Mouse (Mus musculus): ENCODE measurements around the gene C4bp. TPM values are rescaled to one million over a fixed set of nuclear protein-coding genes. Genes with fewer than 3 reads are reported as not detected.
"Not testable (repeated sequence)": the region's sequence is repeated elsewhere in the genome, so short reads cannot be mapped to it uniquely, and the experiment has no call there.

The C4bp gene
- polyA plus RNA-seq (2016; fragmentation: Nextera tagmentation; extraction: Ambion mirVana) = not detected in 2 replicates

- Histone ChIP-seq H3K36me3 (no peaks in the 10 kb centered on the region), H3K27ac (no peak within 1 kb of the TSS), H3K4me3 (no peak within 1 kb of the TSS), H3K27me3 (ENCODE audit: insufficient read depth, poor library complexity, severe bottlenecking) (no peaks in the 10 kb centered on the region), H3K9me3 (no peaks in the 10 kb centered on the region), H3K4me1 (no peaks in the 10 kb centered on the region)
- no peak for DNase-seq (ENCODE audit: low spot score)
- WGBS = 80% methylated on average over 3 of the region's 3 CpGs
These were observed at the start of gene C4bp for GRCm38 (mm10) chr1:130661454-130661853. C4bp (minus strand) TSS chr1:130661632.

GRCm38 (mm10) chr1:130710283-130711080, 49.0 kb upstream of the C4bp start:
- H3K27me3 ChIP-seq (ENCODE audit: insufficient read depth, poor library complexity, severe bottlenecking) = 0 out of 2 replicates have a peak, but pooled peaks cover 6% of the 10 kb centered on the region
- no peak for DNase-seq (ENCODE audit: low spot score)
- no peak overlapping the region for H3K27ac ChIP-seq
- peaks cover 9% of the 10 kb centered on the region; the same call in 1 of the 2 replicates for H3K36me3 ChIP-seq
- H3K4me1 ChIP-seq = peaks cover 11% of the 10 kb centered on the region
- H3K4me3 ChIP-seq = no peak overlapping the region
- 81% methylated on average over 22 of the region's 22 CpGs for WGBS
- H3K9me3 ChIP-seq = no peaks in the 10 kb centered on the region

- 87% methylated on average over 2 of the region's 2 CpGs for WGBS
- H3K4me3 ChIP-seq = no peak overlapping the region
- peaks cover 45% of the 10 kb centered on the region for H3K36me3 ChIP-seq
- H3K9me3 ChIP-seq = no peaks in the 10 kb centered on the region
- DNase-seq (ENCODE audit: low spot score) = no peak
- no peaks in the 10 kb centered on the region for H3K27me3 ChIP-seq (ENCODE audit: insufficient read depth, poor library complexity, severe bottlenecking)
- no peak overlapping the region for H3K27ac ChIP-seq
- H3K4me1 ChIP-seq = no peaks in the 10 kb centered on the region
These were observed 42.2 kb upstream of the C4bp start for GRCm38 (mm10) chr1:130703613-130704012.

GRCm38 (mm10) chr1:130701976-130702375, 40.5 kb upstream of the C4bp start:
- Histone ChIP-seq H3K9me3 (no peaks in the 10 kb centered on the region), H3K36me3 (peaks cover 53% of the 10 kb centered on the region), H3K4me1 (no peaks in the 10 kb centered on the region), H3K27ac (no peak overlapping the region), H3K27me3 (ENCODE audit: insufficient read depth, poor library complexity, severe bottlenecking) (no peaks in the 10 kb centered on the region), H3K4me3 (no peak overlapping the region)
- 91% methylated on average over 11 of the region's 11 CpGs for WGBS
- DNase-seq (ENCODE audit: low spot score) = no peak

GRCm38 (mm10) chr1:130699937-130700633, 38.7 kb upstream of the C4bp start:
- Histone ChIP-seq H3K27me3 (ENCODE audit: insufficient read depth, poor library complexity, severe bottlenecking) (no peaks in the 10 kb centered on the region), H3K36me3 (peaks cover 48% of the 10 kb centered on the region), H3K4me3 (no peak overlapping the region), H3K27ac (no peak overlapping the region), H3K9me3 (no peaks in the 10 kb centered on the region), H3K4me1 (no peaks in the 10 kb centered on the region)
- peak; percentile 62 for DNase-seq (ENCODE audit: low spot score)
- WGBS = 84% methylated on average over 10 of the region's 10 CpGs

GRCm38 (mm10) chr1:130698601-130699000, 37.2 kb upstream of the C4bp start:
- Histone ChIP-seq H3K4me3 (no peak overlapping the region), H3K4me1 (no peaks in the 10 kb centered on the region), H3K27ac (no peak overlapping the region), H3K27me3 (ENCODE audit: insufficient read depth, poor library complexity, severe bottlenecking) (no peaks in the 10 kb centered on the region), H3K9me3 (no peaks in the 10 kb centered on the region), H3K36me3 (peaks cover 48% of the 10 kb centered on the region)
- WGBS = 91% methylated on average over 5 of the region's 5 CpGs
- DNase-seq (ENCODE audit: low spot score) = peak; percentile 71

- WGBS = 21% methylated on average over 1 of the region's 1 CpGs
- no peak for DNase-seq (ENCODE audit: low spot score)
- Histone ChIP-seq H3K27ac (no peak overlapping the region), H3K9me3 (no peaks in the 10 kb centered on the region), H3K27me3 (ENCODE audit: insufficient read depth, poor library complexity, severe bottlenecking) (no peaks in the 10 kb centered on the region), H3K4me1 (no peaks in the 10 kb centered on the region), H3K36me3 (peaks cover 3% of the 10 kb centered on the region; the same call in 1 of the 2 replicates), H3K4me3 (no peak overlapping the region)
These were observed 22.5 kb upstream of the C4bp start for GRCm38 (mm10) chr1:130683905-130684304.

GRCm38 (mm10) chr1:130681656-130682413, 20.4 kb upstream of the C4bp start:
- Histone ChIP-seq H3K9me3 (no peaks in the 10 kb centered on the region), H3K36me3 (no peaks in the 10 kb centered on the region)
- 79% methylated on average over 6 of the region's 6 CpGs for WGBS

GRCm38 (mm10) chr1:130681075-130681474, 19.6 kb upstream of the C4bp start:
- DNase-seq (ENCODE audit: low spot score) = no peak
- Histone ChIP-seq H3K9me3 (no peaks in the 10 kb centered on the region), H3K4me1 (no peaks in the 10 kb centered on the region), H3K4me3 (no peak overlapping the region), H3K27ac (no peak overlapping the region), H3K36me3 (no peaks in the 10 kb centered on the region), H3K27me3 (ENCODE audit: insufficient read depth, poor library complexity, severe bottlenecking) (no peaks in the 10 kb centered on the region)
- WGBS = 63% methylated on average over 2 of the region's 2 CpGs

More at GRCm38 (mm10) chr1:130681656-130682413, 20.4 kb upstream of the C4bp start:
- no peaks in the 10 kb centered on the region for H3K27me3 ChIP-seq (ENCODE audit: insufficient read depth, poor library complexity, severe bottlenecking)
- no peak overlapping the region for H3K4me3 ChIP-seq
- no peaks in the 10 kb centered on the region for H3K4me1 ChIP-seq
- DNase-seq (ENCODE audit: low spot score) = no peak
- no peak overlapping the region for H3K27ac ChIP-seq

GRCm38 (mm10) chr1:130678551-130678950, 17.1 kb upstream of the C4bp start:
- Histone ChIP-seq H3K27ac (no peak overlapping the region), H3K36me3 (no peaks in the 10 kb centered on the region), H3K4me1 (no peaks in the 10 kb centered on the region), H3K4me3 (no peak overlapping the region), H3K9me3 (no peaks in the 10 kb centered on the region), H3K27me3 (ENCODE audit: insufficient read depth, poor library complexity, severe bottlenecking) (no peaks in the 10 kb centered on the region)
- 81% methylated on average over 2 of the region's 2 CpGs for WGBS
- DNase-seq (ENCODE audit: low spot score) = no peak

GRCm38 (mm10) chr1:130663576-130663975, 2.1 kb upstream of the C4bp start:
- WGBS = 75% methylated on average over 5 of the region's 5 CpGs
- not testable (repeated sequence) for H3K4me3 ChIP-seq; H3K36me3 ChIP-seq; H3K9me3 ChIP-seq; H3K27ac ChIP-seq; H3K4me1 ChIP-seq; DNase-seq (ENCODE audit: low spot score); H3K27me3 ChIP-seq (ENCODE audit: insufficient read depth, poor library complexity, severe bottlenecking)

- WGBS = 25% methylated on average over 5 of the region's 5 CpGs
- not testable (repeated sequence) for H3K4me1 ChIP-seq; H3K27ac ChIP-seq; H3K27me3 ChIP-seq (ENCODE audit: insufficient read depth, poor library complexity, severe bottlenecking); H3K4me3 ChIP-seq; DNase-seq (ENCODE audit: low spot score); H3K36me3 ChIP-seq; H3K9me3 ChIP-seq
These were observed 1.8 kb downstream of the C4bp start for GRCm38 (mm10) chr1:130659641-130660040.

GRCm38 (mm10) chr1:130644103-130644502, 17.3 kb downstream of the C4bp start:
- no peaks in the 10 kb centered on the region for H3K36me3 ChIP-seq

More at GRCm38 (mm10) chr1:130644103-130644502, 17.3 kb downstream of the C4bp start:
- no peaks in the 10 kb centered on the region for H3K4me1 ChIP-seq
- no peak overlapping the region for H3K27ac ChIP-seq
- H3K9me3 ChIP-seq = no peaks in the 10 kb centered on the region
- H3K27me3 ChIP-seq (ENCODE audit: insufficient read depth, poor library complexity, severe bottlenecking) = no peaks in the 10 kb centered on the region
- DNase-seq (ENCODE audit: low spot score) = no peak
- H3K4me3 ChIP-seq = no peak overlapping the region
- WGBS = 73% methylated on average over 4 of the region's 4 CpGs
